Mouse (Mus musculus) heart, postnatal 0 days (tissue): Measurements from ENCODE around the gene Mindy4. TPM values are rescaled to one million over a fixed set of nuclear protein-coding genes. Genes with fewer than 3 reads are reported as not detected.

Experiments used
- ATAC-seq: fragments of 200-750 bp; cut with Nextera tagmentation; 2 replicates; pipeline ENCODE4 v1.8.0; 2017; ENCODE audit warnings: low read depth, moderate number of reproducible peaks, moderate library complexity; ENCODE audit not compliant: insufficient read depth
- DNase-seq: peaks from one replicate; pipeline ENCODE4 v3.0.0-alpha.2; 2016; ENCODE audit warnings: low spot score
- H3K27ac ChIP-seq: fragments of 300-500 bp; sonication (generic); 2 replicates; pipeline ENCODE4 v1.5.1; 2014; ENCODE audit warnings: low read depth, mild to moderate bottlenecking
- H3K27me3 ChIP-seq: fragments of 300-500 bp; sonication (generic); 2 replicates; pipeline ENCODE4 v1.6.1; 2014; ENCODE audit warnings: low read length, mixed read lengths; ENCODE audit not compliant: control insufficient read depth, insufficient read depth
- H3K36me3 ChIP-seq: fragments of 300-500 bp; sonication (generic); replicated peaks from 2 replicates; pipeline ENCODE4 v1.6.1; 2014; ENCODE audit warnings: low read length, mixed read lengths; ENCODE audit not compliant: control insufficient read depth, insufficient read depth
- H3K4me1 ChIP-seq: fragments of 300-500 bp; sonication (generic); 2 replicates; pipeline ENCODE4 v1.6.1; 2014; ENCODE audit warnings: antibody characterized with exemption; ENCODE audit not compliant: control insufficient read depth, insufficient read depth
- H3K4me2 ChIP-seq: fragments of 300-500 bp; sonication (generic); 2 replicates; pipeline ENCODE4 v1.6.1; 2014; ENCODE audit warnings: low read depth, mild to moderate bottlenecking, low read length, moderate library complexity
- H3K4me3 ChIP-seq: fragments of 300-500 bp; sonication (generic); 2 replicates; pipeline ENCODE4 v1.5.1; 2014; ENCODE audit warnings: low read depth, low read length
- H3K9ac ChIP-seq: fragments of 300-500 bp; sonication (generic); replicated peaks from 2 replicates; pipeline ENCODE4 v1.6.1; 2014; ENCODE audit warnings: low read depth, low read length, mixed read lengths
- H3K9me3 ChIP-seq: fragments of 300-500 bp; sonication (generic); replicated peaks from 2 replicates; pipeline ENCODE4 v1.6.1; 2016; ENCODE audit warnings: low read length; ENCODE audit not compliant: control insufficient read depth
- CTCF ChIP-seq: IDR thresholded peaks from 2 replicates; pipeline ENCODE4 v1.5.1; 2016; ENCODE audit warnings: antibody characterized with exemption, control low read depth, low read depth
- EP300 ChIP-seq: IDR thresholded peaks from 2 replicates; pipeline ENCODE4 v1.6.1; 2016; ENCODE audit warnings: antibody characterized with exemption, low read depth
- WGBS: fragments of 180-500 bp; shearing (Covaris S2); extraction: QIAGEN DNeasy Blood & Tissue Kit; methylation state at CpG from one replicate; pipeline ENCODE4 v1.1.7; 2014; 5-methylcytosine and 5-hydroxymethylcytosine counted together
- polyA plus RNA-seq: library from polyadenylated mRNA; unstranded; fragments of >200 nt; fragmentation: Nextera tagmentation; extraction: Ambion mirVana; gene quantifications from 2 replicates; pipeline ENCODE4 v1.2.1, GENCODE M21; 2015
- total RNA-seq: library from RNA; depleted of rRNA; stranded (reverse); fragments of >200 nt; gene quantifications from 2 replicates; pipeline ENCODE4 v1.2.3, GENCODE M21; 2014; ENCODE audit warnings: low replicate concordance

Gene Mindy4
- total and polyA plus RNA-seq, 2 experiments from 2014 or later: 3.9 to 31.2 TPM

DNA sequence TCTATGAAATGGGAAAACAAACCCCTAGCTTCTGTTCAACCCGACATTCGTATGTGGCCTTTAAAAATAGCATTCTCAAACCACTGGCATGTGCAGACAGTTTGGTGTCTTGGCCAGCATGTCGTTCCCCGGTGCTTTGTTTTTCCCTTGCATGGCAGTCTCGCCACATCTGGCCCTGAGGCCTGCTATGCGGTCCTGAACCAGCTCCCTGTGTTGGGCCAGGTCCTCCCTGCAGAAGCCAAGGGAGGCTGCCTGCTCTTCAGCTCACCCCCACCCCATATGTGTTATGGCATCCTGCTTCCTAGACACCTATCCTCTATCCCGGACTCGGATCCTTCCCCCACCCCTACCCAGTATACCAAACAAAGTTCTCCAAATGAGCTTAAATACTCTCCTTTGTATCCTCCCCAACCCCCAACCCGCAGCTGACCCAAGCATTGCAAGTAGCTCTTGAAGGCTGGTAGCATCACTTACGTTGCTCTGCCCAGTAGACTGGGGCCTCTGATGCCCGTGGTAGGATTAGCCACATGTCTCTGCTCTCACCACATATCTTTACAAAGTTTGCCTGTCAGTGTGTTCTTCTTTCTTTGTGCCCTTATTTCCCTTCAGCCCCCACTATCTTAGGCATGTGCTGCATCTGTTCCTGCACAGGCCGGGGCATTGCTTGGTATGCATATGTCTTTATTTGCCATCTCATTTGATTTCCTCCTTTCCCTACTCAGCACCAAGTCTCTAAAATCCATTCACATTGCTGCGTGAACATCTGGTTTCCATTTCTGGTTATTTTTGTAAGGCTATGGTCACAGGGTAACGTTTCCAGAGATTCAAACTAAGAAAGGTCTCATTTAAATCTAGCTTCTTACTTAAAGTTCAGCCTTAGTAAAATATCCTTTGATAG is 55.5 kb downstream of the Mindy4 start:
- H3K4me1 ChIP-seq: 0 out of 2 replicates have a peak, but pooled peaks cover 8% of the 10 kb centered on the region
- DNase-seq: no peak
- no peaks in the 10 kb centered on the region for H3K27me3 ChIP-seq
- no peak overlapping the region for H3K27ac ChIP-seq
- H3K9me3 ChIP-seq: no peaks in the 10 kb centered on the region
- TF ChIP-seq EP300 (no peak), CTCF (no peak)
- ATAC-seq: no peak
- WGBS: 64% methylated on average over 14 of the region's 14 CpGs
- no peak overlapping the region for H3K9ac ChIP-seq
- no peak overlapping the region for H3K4me3 ChIP-seq
- no peak overlapping the region for H3K4me2 ChIP-seq
- H3K36me3 ChIP-seq: no peaks in the 10 kb centered on the region

GRCm38 (mm10) chr6:55262161-55262560 is 59.0 kb downstream of the Mindy4 start:
- no peaks in the 10 kb centered on the region for H3K36me3 ChIP-seq
- H3K27ac ChIP-seq: no peak overlapping the region
- no peak overlapping the region for H3K4me3 ChIP-seq
- ATAC-seq (no peak), DNase-seq (no peak)
- H3K4me2 ChIP-seq: no peak overlapping the region
- TF ChIP-seq EP300 (no peak), CTCF (no peak)
- WGBS: 67% methylated on average over 12 of the region's 12 CpGs
- 0 out of 2 replicates have a peak, but pooled peaks cover 8% of the 10 kb centered on the region for H3K4me1 ChIP-seq
- no peak overlapping the region for H3K9ac ChIP-seq
- H3K9me3 ChIP-seq: no peaks in the 10 kb centered on the region
- no peaks in the 10 kb centered on the region for H3K27me3 ChIP-seq

GRCm38 (mm10) chr6:55263490-55264046 is 60.4 kb downstream of the Mindy4 start:
- 0 out of 2 replicates have a peak, but pooled peaks cover 8% of the 10 kb centered on the region for H3K4me1 ChIP-seq
- no peaks in the 10 kb centered on the region for H3K27me3 ChIP-seq
- H3K4me3 ChIP-seq: no peak overlapping the region
- DNase-seq (no peak), ATAC-seq (no peak)
- 69% methylated on average over 5 of the region's 5 CpGs for WGBS
- no peaks in the 10 kb centered on the region for H3K36me3 ChIP-seq
- no peak overlapping the region for H3K27ac ChIP-seq
- no peak for TF ChIP-seq EP300
- TF ChIP-seq CTCF: no peak
- H3K4me2 ChIP-seq: no peak overlapping the region
- no peaks in the 10 kb centered on the region for H3K9me3 ChIP-seq
- no peak overlapping the region for H3K9ac ChIP-seq

GRCm38 (mm10) chr6:55264741-55265366 is 61.7 kb downstream of the Mindy4 start:
- no peak overlapping the region for H3K4me3 ChIP-seq
- no peak for TF ChIP-seq EP300
- WGBS: 81% methylated on average over 7 of the region's 7 CpGs
- ATAC-seq (no peak), DNase-seq (no peak)
- no peaks in the 10 kb centered on the region for H3K9me3 ChIP-seq
- no peaks in the 10 kb centered on the region for H3K27me3 ChIP-seq
- H3K27ac ChIP-seq: no peak overlapping the region
- 0 out of 2 replicates have a peak, but pooled peaks cover 8% of the 10 kb centered on the region for H3K4me1 ChIP-seq
- H3K36me3 ChIP-seq: no peaks in the 10 kb centered on the region
- no peak overlapping the region for H3K4me2 ChIP-seq
- no peak overlapping the region for H3K9ac ChIP-seq

- 79% methylated on average over 7 of the region's 7 CpGs for WGBS
Measured at GRCm38 (mm10) chr6:55272952-55273351, 69.8 kb downstream of the Mindy4 start.

More at GRCm38 (mm10) chr6:55272952-55273351, 69.8 kb downstream of the Mindy4 start:
- TF ChIP-seq CTCF (no peak), EP300 (no peak)
- Histone ChIP-seq H3K9me3 (no peaks in the 10 kb centered on the region), H3K36me3 (0 out of 2 replicates have a peak, but pooled peaks cover 2% of the 10 kb centered on the region), H3K27ac (no peak overlapping the region), H3K27me3 (no peaks in the 10 kb centered on the region), H3K4me1 (no peaks in the 10 kb centered on the region), H3K9ac (no peak overlapping the region), H3K4me3 (no peak overlapping the region), H3K4me2 (no peak overlapping the region)
- ATAC-seq: no peak
- no peak for DNase-seq
